Mouse (Mus musculus) brain, embryonic 14.5 days (tissue): ENCODE measurements around the gene Parp2.

Experiments used
- CTCF ChIP-seq: fragments of 200-500 bp; IDR thresholded peaks from 2 replicates; pipeline ENCODE4 v1.5.1; 2012; ENCODE audit warnings: inconsistent platforms, mild to moderate bottlenecking, moderate library complexity, borderline replicate concordance; ENCODE audit not compliant: insufficient read depth, insufficient read length; ENCODE audit errors: extremely low read depth
- POLR2A ChIP-seq: fragments of 200-500 bp; IDR thresholded peaks from 2 replicates; pipeline ENCODE4 v1.6.1; 2012; ENCODE audit warnings: mild to moderate bottlenecking, inconsistent platforms, borderline replicate concordance; ENCODE audit not compliant: poor library complexity, insufficient read depth, insufficient read length, severe bottlenecking; ENCODE audit errors: extremely low read depth

DNA sequence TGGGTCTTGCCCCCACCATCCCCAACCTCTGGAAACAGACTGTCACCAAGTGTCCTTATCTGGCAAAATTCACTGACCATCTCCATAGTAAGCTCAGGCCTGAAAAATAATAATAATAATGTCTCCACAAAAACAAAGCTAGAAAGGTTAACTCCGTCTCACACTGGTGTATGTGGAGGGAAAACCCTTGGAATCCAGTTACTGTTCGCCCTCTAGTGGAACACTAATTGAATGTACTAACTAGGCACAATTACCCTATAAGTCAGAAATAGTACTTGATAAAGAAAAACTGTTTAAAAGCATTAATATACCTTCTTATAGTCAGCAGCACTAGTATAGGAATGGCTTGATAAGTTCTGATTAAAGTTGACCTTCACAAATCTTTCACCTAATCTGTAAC lies 19.5 kb upstream of the Parp2 start:
- no peak for TF ChIP-seq POLR2A
- TF ChIP-seq CTCF: peak; percentile 12; the same call in 1 of the 2 replicates
